Mouse (Mus musculus): ENCODE measurements at regions not wholly inside any gene's neighbourhood (a gene's known extent, or its start where the extent isn't known, plus 50 kb on each side); places are given as distances from the start of the nearest gene placed in this dataset.

DNA sequence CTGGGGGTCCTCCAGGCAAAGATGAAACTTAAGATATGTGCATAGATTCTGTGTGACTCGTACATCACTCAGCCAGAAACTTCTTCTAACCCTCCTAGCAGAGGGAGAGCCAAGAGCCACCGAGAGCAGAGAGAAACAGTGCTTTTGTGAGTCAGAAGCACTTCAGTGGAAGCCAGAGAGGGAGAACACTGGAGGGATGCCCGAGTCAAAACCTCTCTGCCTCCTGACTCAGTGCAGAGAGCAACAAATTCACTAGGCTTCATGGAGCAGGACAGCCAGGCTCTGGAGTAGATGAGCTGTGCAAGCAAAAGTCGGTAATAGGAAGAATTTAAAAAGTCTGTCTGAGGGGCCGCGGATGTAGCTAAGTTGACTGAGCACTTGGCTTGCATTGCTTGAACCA, 245.0 kb downstream of the Sox9 start:
- H3K9ac ChIP-seq (ENCODE audit: insufficient read depth, low read depth) = no peak overlapping the region
- peaks cover 0 to 8% of the 10 kb centered on the region in 2 experiments; a peak in 1 of 4 replicates for H3K4me1 ChIP-seq (ENCODE audit: control insufficient read depth in 1 of 2, insufficient read depth in 2 of 2)
- peaks cover 8% of the 10 kb centered on the region for H3K9me3 ChIP-seq (replicated peaks; ENCODE audit: low read length)
- H3K79me2 ChIP-seq (replicated peaks; ENCODE audit: control insufficient read depth, extremely low read depth, insufficient read depth, poor library complexity, severe bottlenecking) = no peaks in the 10 kb centered on the region
- TF ChIP-seq CHD2 (IDR thresholded peaks at IDR 0.05; ENCODE audit: low read length) = no peak
- TF ChIP-seq PAX5 (IDR thresholded peaks at IDR 0.05; ENCODE audit: low read length) = no peak
- TF ChIP-seq USF2 (conservative IDR thresholded peaks at IDR 0.05; ENCODE audit: low read depth, low read length) = no peak
- no peak for TF ChIP-seq NELFE (IDR thresholded peaks at IDR 0.05; ENCODE audit: low read depth, low read length)
- TF ChIP-seq MXI1 (IDR thresholded peaks at IDR 0.05; ENCODE audit: low read depth, low read length) = no peak
- TF ChIP-seq NRF1 (IDR thresholded peaks at IDR 0.05; ENCODE audit: low read depth, low read length) = no peak
- TF ChIP-seq SIN3A (IDR thresholded peaks at IDR 0.05; ENCODE audit: low read length) = no peak
- no peak for TF ChIP-seq CHD1 (IDR thresholded peaks at IDR 0.05; ENCODE audit: low read depth, low read length)
- TF ChIP-seq BHLHE40 (IDR thresholded peaks at IDR 0.05; ENCODE audit: low read depth, low read length) = no peak
- TF ChIP-seq CTCF (conservative IDR thresholded peaks at IDR 0.05 in 1 of 2, IDR thresholded peaks at IDR 0.05 in 1 of 2; ENCODE audit: low read depth in 2 of 2, low read length in 2 of 2) = no peak
- TF ChIP-seq HCFC1 (IDR thresholded peaks at IDR 0.05; ENCODE audit: low read depth, low read length) = no peak
- no peak for TF ChIP-seq JUND (conservative IDR thresholded peaks at IDR 0.05; ENCODE audit: low read depth, low read length)
- TF ChIP-seq KAT2A (IDR thresholded peaks at IDR 0.05; ENCODE audit: insufficient replicate concordance, low read length) = no peak
- no peak for TF ChIP-seq RCOR1 (conservative IDR thresholded peaks at IDR 0.05; ENCODE audit: low read depth, low read length)
- TF ChIP-seq RAD21 (IDR thresholded peaks at IDR 0.05; ENCODE audit: low read depth, low read length) = no peak
- TF ChIP-seq POLR2A (IDR thresholded peaks at IDR 0.05; ENCODE audit: low read depth, low read length) = no peak
- no peak for TF ChIP-seq MYC (IDR thresholded peaks at IDR 0.05; ENCODE audit: low read depth, low read length)
- no peak for DNase-seq (ENCODE audit: extremely low read depth)
- no peak overlapping the region for H3K27ac ChIP-seq (ENCODE audit: insufficient read depth, low read depth)
- H3K4me3 ChIP-seq (replicated peaks in 1 of 3; ENCODE audit: low read depth in 2 of 3, low read length in 2 of 3, poor library complexity in 1 of 3) = no peak overlapping the region
- H3K36me3 ChIP-seq (replicated peaks in 1 of 2; ENCODE audit: control insufficient read depth in 1 of 2, insufficient read depth in 1 of 2, low read length in 1 of 2) = no peaks in the 10 kb centered on the region
- in situ Hi-C loops (cut with MboI; ENCODE audit: low pct_ligation_motif_present, low pct_unique_long_range_greater_than_20kb, low sequenced_read_pairs) = no loop called here
- no peaks in the 10 kb centered on the region for H3K27me3 ChIP-seq (replicated peaks)
- no peak overlapping the region for H3K4me2 ChIP-seq (ENCODE audit: insufficient read depth, low read depth, poor library complexity, severe bottlenecking)
- dilution Hi-C loops (cut with MboI; ENCODE audit: extremely low pct_ligation_motif_present, extremely low pct_unique_long_range_greater_than_20kb, low sequenced_read_pairs) = no loop called here

DNA sequence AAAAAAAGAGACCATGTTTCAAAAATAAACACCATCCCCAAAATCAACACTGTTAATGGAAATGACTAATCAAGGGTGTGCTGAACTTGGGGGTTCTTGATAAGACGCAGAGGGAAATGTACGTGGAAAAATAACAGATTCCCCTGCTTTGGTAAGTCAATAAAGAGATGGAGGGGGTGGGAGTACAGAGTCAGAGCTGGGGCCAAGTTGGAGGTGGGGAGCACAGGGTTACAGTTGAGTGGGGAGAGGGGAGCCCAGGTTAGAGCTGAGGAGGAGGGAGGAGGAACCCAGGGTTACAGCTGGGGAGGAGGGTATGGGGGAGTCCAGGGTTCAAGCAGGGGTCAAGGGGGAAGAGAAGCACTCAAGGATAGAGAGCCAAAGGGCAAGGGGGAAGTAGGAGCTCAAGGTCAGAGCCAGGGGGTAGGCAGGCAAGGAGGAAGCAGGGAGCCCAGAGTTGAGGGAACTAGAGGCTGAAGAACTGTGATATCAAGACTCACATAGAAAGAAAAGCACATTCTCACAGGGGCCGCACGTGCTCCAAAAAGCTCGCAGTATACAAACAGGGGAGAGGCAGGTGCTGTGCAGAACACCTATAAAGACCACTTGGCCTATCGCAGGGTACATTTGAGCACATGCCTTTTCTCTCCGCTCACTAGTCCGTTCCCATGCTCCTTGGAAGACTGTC, 246.4 kb downstream of the Sox9 start:
- no peak overlapping the region for H3K4me3 ChIP-seq (replicated peaks in 1 of 3; ENCODE audit: low read depth in 2 of 3, low read length in 2 of 3, poor library complexity in 1 of 3)
- H3K79me2 ChIP-seq (replicated peaks; ENCODE audit: control insufficient read depth, extremely low read depth, insufficient read depth, poor library complexity, severe bottlenecking) = no peaks in the 10 kb centered on the region
- no peak overlapping the region for H3K4me2 ChIP-seq (ENCODE audit: insufficient read depth, low read depth, poor library complexity, severe bottlenecking)
- no peaks in the 10 kb centered on the region for H3K9me3 ChIP-seq (replicated peaks; ENCODE audit: low read length)
- no peaks in the 10 kb centered on the region for H3K36me3 ChIP-seq (replicated peaks in 1 of 2; ENCODE audit: control insufficient read depth in 1 of 2, insufficient read depth in 1 of 2, low read length in 1 of 2)
- DNase-seq (ENCODE audit: extremely low read depth) = no peak
- in situ Hi-C loops (cut with MboI; ENCODE audit: low pct_ligation_motif_present, low pct_unique_long_range_greater_than_20kb, low sequenced_read_pairs) (no loop called here), dilution Hi-C loops (cut with MboI; ENCODE audit: extremely low pct_ligation_motif_present, extremely low pct_unique_long_range_greater_than_20kb, low sequenced_read_pairs) (no loop called here)
- no peak overlapping the region for H3K27ac ChIP-seq (ENCODE audit: insufficient read depth, low read depth)
- TF ChIP-seq EP300 (IDR thresholded peaks at IDR 0.05; ENCODE audit: low read length) (no peak), CTCF (conservative IDR thresholded peaks at IDR 0.05 in 1 of 2, IDR thresholded peaks at IDR 0.05 in 1 of 2; ENCODE audit: low read depth in 2 of 2, low read length in 2 of 2) (no peak)
- H3K4me1 ChIP-seq (ENCODE audit: control insufficient read depth in 1 of 2, insufficient read depth in 2 of 2) = peaks cover 0 to 10% of the 10 kb centered on the region in 2 experiments; a peak in 1 of 4 replicates
- H3K27me3 ChIP-seq (replicated peaks) = no peaks in the 10 kb centered on the region
- no peak overlapping the region for H3K9ac ChIP-seq (ENCODE audit: insufficient read depth, low read depth)
